Mouse (Mus musculus) macrophage (primary cell): ENCODE results near the gene Tbc1d8. TPM values are rescaled to one million over a fixed set of nuclear protein-coding genes. Genes with fewer than 3 reads are reported as not detected.

Source experiments
- H3K27ac ChIP-seq: fragments of 350-480 bp; formaldehyde crosslinking; 2 replicates; pipeline ENCODE4 v1.9.0; 2021
- H3K36me3 ChIP-seq: fragments of 350-480 bp; formaldehyde crosslinking; 2 replicates; pipeline ENCODE4 v1.9.0; 2021; ENCODE audit errors: inconsistent target
- H3K4me3 ChIP-seq: fragments of 350-480 bp; formaldehyde crosslinking; 2 replicates; pipeline ENCODE4 v1.9.0; 2021; ENCODE audit errors: inconsistent target
- H3K79me2 ChIP-seq: fragments of 350-480 bp; formaldehyde crosslinking; 2 replicates; pipeline ENCODE4 v1.9.0; 2021; ENCODE audit errors: inconsistent target
- WGBS: methylation state at CpG from one replicate; pipeline ENCODE4 v1.1.7; 2026; ENCODE audit warnings: inconsistent platforms; ENCODE audit not compliant: missing documents; 5-methylcytosine and 5-hydroxymethylcytosine counted together
- polyA plus RNA-seq: library from polyadenylated mRNA; stranded (reverse); fragments of 250-400 nt; gene quantifications from 3 replicates; pipeline ENCODE4 v1.2.4, GENCODE M21; 2018; ENCODE audit warnings: inconsistent platforms

Tbc1d8 gene
- polyA plus RNA-seq, 1 experiment from 2014 or later = 13.9 TPM

GRCm38 (mm10) chr1:39417817-39418216, 60.7 kb downstream of the Tbc1d8 start:
- no peaks in the 10 kb centered on the region for H3K36me3 ChIP-seq
- 23% methylated on average over 12 of the region's 12 CpGs for WGBS
- no peak overlapping the region for H3K27ac ChIP-seq

GRCm38 (mm10) chr1:39410085-39410821, 68.3 kb downstream of the Tbc1d8 start:
- Histone ChIP-seq H3K4me3 (no peak overlapping the region), H3K36me3 (peaks cover 12% of the 10 kb centered on the region; the same call in 1 of the 2 replicates), H3K79me2 (no peaks in the 10 kb centered on the region; the same call in 1 of the 2 replicates), H3K27ac (no peak overlapping the region)
- WGBS = 95% methylated on average over 19 of the region's 19 CpGs

More at GRCm38 (mm10) chr1:39417817-39418216, 60.7 kb downstream of the Tbc1d8 start:
- Histone ChIP-seq H3K79me2 (no peaks in the 10 kb centered on the region; the same call in 1 of the 2 replicates), H3K4me3 (no peak overlapping the region)

- peaks cover 21% of the 10 kb centered on the region for H3K36me3 ChIP-seq
- no peak overlapping the region for H3K4me3 ChIP-seq
- 0 out of 2 replicates have a peak overlapping the region, but pooled peaks have one; percentile 3 for H3K27ac ChIP-seq
- H3K79me2 ChIP-seq = no peaks in the 10 kb centered on the region; the same call in 1 of the 2 replicates
- WGBS = 20% methylated on average over 7 of the region's 7 CpGs
Observed at GRCm38 (mm10) chr1:39408668-39409067, 69.9 kb downstream of the Tbc1d8 start.

- Histone ChIP-seq H3K79me2 (no peaks in the 10 kb centered on the region; the same call in 1 of the 2 replicates), H3K4me3 (no peak overlapping the region), H3K27ac (0 out of 2 replicates have a peak overlapping the region, but pooled peaks have one; percentile 3), H3K36me3 (peaks cover 26% of the 10 kb centered on the region)
- 92% methylated on average over 6 of the region's 6 CpGs for WGBS
Observed at GRCm38 (mm10) chr1:39408123-39408522, 70.4 kb downstream of the Tbc1d8 start.

- H3K79me2 ChIP-seq = no peaks in the 10 kb centered on the region; the same call in 1 of the 2 replicates
- 95% methylated on average over 4 of the region's 4 CpGs for WGBS
- no peak overlapping the region for H3K4me3 ChIP-seq
- peaks cover 35% of the 10 kb centered on the region for H3K36me3 ChIP-seq
- no peak overlapping the region for H3K27ac ChIP-seq
Observed at GRCm38 (mm10) chr1:39407108-39407507, 71.4 kb downstream of the Tbc1d8 start.

GRCm38 (mm10) chr1:39400173-39400572, 78.4 kb downstream of the Tbc1d8 start:
- 86% methylated on average over 3 of the region's 3 CpGs for WGBS
- Histone ChIP-seq H3K4me3 (no peak overlapping the region), H3K79me2 (no peaks in the 10 kb centered on the region), H3K27ac (no peak overlapping the region), H3K36me3 (peaks cover 60% of the 10 kb centered on the region)

- Histone ChIP-seq H3K27ac (no peak overlapping the region), H3K79me2 (no peaks in the 10 kb centered on the region), H3K36me3 (peaks cover 58% of the 10 kb centered on the region), H3K4me3 (no peak overlapping the region)
- 64% methylated on average over 3 of the region's 4 CpGs for WGBS
Observed at GRCm38 (mm10) chr1:39399228-39399627, 79.3 kb downstream of the Tbc1d8 start.

GRCm38 (mm10) chr1:39398284-39398683, 80.3 kb downstream of the Tbc1d8 start:
- H3K36me3 ChIP-seq = peaks cover 58% of the 10 kb centered on the region
- H3K4me3 ChIP-seq = no peak overlapping the region
- WGBS = 91% methylated on average over 6 of the region's 6 CpGs
- H3K79me2 ChIP-seq = no peaks in the 10 kb centered on the region
- no peak overlapping the region for H3K27ac ChIP-seq

- H3K79me2 ChIP-seq = no peaks in the 10 kb centered on the region
- H3K36me3 ChIP-seq = peaks cover 46% of the 10 kb centered on the region
- H3K4me3 ChIP-seq = no peak overlapping the region
- WGBS = 39% methylated on average over 4 of the region's 4 CpGs
- no peak overlapping the region for H3K27ac ChIP-seq
Observed at GRCm38 (mm10) chr1:39396347-39396746, 82.2 kb downstream of the Tbc1d8 start.

GRCm38 (mm10) chr1:39394650-39395049, 83.9 kb downstream of the Tbc1d8 start:
- no peaks in the 10 kb centered on the region for H3K79me2 ChIP-seq
- WGBS = 96% methylated on average over 3 of the region's 3 CpGs
- H3K27ac ChIP-seq = no peak overlapping the region
- H3K36me3 ChIP-seq = peaks cover 49% of the 10 kb centered on the region
- no peak overlapping the region for H3K4me3 ChIP-seq

- no peak overlapping the region for H3K4me3 ChIP-seq
- H3K36me3 ChIP-seq = peaks cover 54% of the 10 kb centered on the region
- no peaks in the 10 kb centered on the region for H3K79me2 ChIP-seq
- WGBS = 90% methylated on average over 10 of the region's 10 CpGs
- no peak overlapping the region for H3K27ac ChIP-seq
Observed at GRCm38 (mm10) chr1:39394096-39394495, 84.5 kb downstream of the Tbc1d8 start.

- 71% methylated on average over 8 of the region's 8 CpGs for whole genome bisulfite sequencing
- Histone ChIP-seq H3K79me2 (no peaks in the 10 kb centered on the region), H3K27ac (no peak overlapping the region), H3K36me3 (peaks cover 60% of the 10 kb centered on the region), H3K4me3 (no peak overlapping the region)
Observed at GRCm38 (mm10) chr1:39393217-39393867, 85.2 kb downstream of the Tbc1d8 start.

- whole genome bisulfite sequencing = 84% methylated on average over 3 of the region's 3 CpGs
- Histone ChIP-seq H3K4me3 (no peak overlapping the region), H3K27ac (no peak overlapping the region), H3K79me2 (no peaks in the 10 kb centered on the region), H3K36me3 (peaks cover 55% of the 10 kb centered on the region)
Observed at GRCm38 (mm10) chr1:39392189-39392588, 86.4 kb downstream of the Tbc1d8 start.

GRCm38 (mm10) chr1:39391652-39392051, 86.9 kb downstream of the Tbc1d8 start:
- no peak overlapping the region for H3K27ac ChIP-seq
- 98% methylated on average over 5 of the region's 6 CpGs for WGBS
- no peak overlapping the region for H3K4me3 ChIP-seq
- peaks cover 57% of the 10 kb centered on the region for H3K36me3 ChIP-seq
- H3K79me2 ChIP-seq = no peaks in the 10 kb centered on the region

- no peaks in the 10 kb centered on the region for H3K79me2 ChIP-seq
- no peak overlapping the region for H3K4me3 ChIP-seq
- H3K36me3 ChIP-seq = peaks cover 74% of the 10 kb centered on the region
- no peak overlapping the region for H3K27ac ChIP-seq
- WGBS = 96% methylated on average over 11 of the region's 11 CpGs
Observed at GRCm38 (mm10) chr1:39389338-39389737, 89.2 kb downstream of the Tbc1d8 start.
